Mouse (Mus musculus) B cell, adult 2 months (primary cell): ENCODE data around the gene Fgfr2.

Source experiments
- DNase-seq, 2 experiments: peaks; one replicate each; pipeline ENCODE4 v3.0.0; 2022

Gene Fgfr2

GRCm38 (mm10) chr7:131643341-131643840, 1479.8 kb downstream of the Fgfr2 start:
- DNase-seq, result no peak

- DNase-seq, result no peak
Observed at GRCm38 (mm10) chr7:131629562-131629961, 1493.6 kb downstream of the Fgfr2 start.

GRCm38 (mm10) chr7:131628846-131629391, 1494.2 kb downstream of the Fgfr2 start:
- no peak for DNase-seq

GRCm38 (mm10) chr7:131628356-131628755, 1494.8 kb downstream of the Fgfr2 start:
- no peak for DNase-seq

GRCm38 (mm10) chr7:131609677-131610076, 1513.5 kb downstream of the Fgfr2 start:
- DNase-seq, result no peak

- DNase-seq, result no peak
Observed at GRCm38 (mm10) chr7:131608049-131608448, 1515.1 kb downstream of the Fgfr2 start.

- DNase-seq, result no peak
Observed at GRCm38 (mm10) chr7:131605481-131605880, 1517.7 kb downstream of the Fgfr2 start.

GRCm38 (mm10) chr7:131604946-131605345, 1518.2 kb downstream of the Fgfr2 start:
- DNase-seq, result no peak

- no peak for DNase-seq
Observed at GRCm38 (mm10) chr7:131603186-131603585, 1520.0 kb downstream of the Fgfr2 start.

- DNase-seq, result no peak
Observed at GRCm38 (mm10) chr7:131602106-131602505, 1521.0 kb downstream of the Fgfr2 start.

- no peak for DNase-seq
Observed at GRCm38 (mm10) chr7:131598483-131598824, 1524.7 kb downstream of the Fgfr2 start.

- no peak for DNase-seq
Observed at GRCm38 (mm10) chr7:131597779-131598482, 1525.2 kb downstream of the Fgfr2 start.

GRCm38 (mm10) chr7:131585551-131585950, 1537.6 kb downstream of the Fgfr2 start:
- no peak for DNase-seq

GRCm38 (mm10) chr7:131582178-131582577, 1541.0 kb downstream of the Fgfr2 start:
- no peak for DNase-seq

- DNase-seq, result no peak
Observed at GRCm38 (mm10) chr7:131575246-131575645, 1547.9 kb downstream of the Fgfr2 start.

GRCm38 (mm10) chr7:131560697-131561042, 1562.5 kb downstream of the Fgfr2 start:
- no peak for DNase-seq

GRCm38 (mm10) chr7:131559986-131560696, 1563.0 kb downstream of the Fgfr2 start, which contains the start of gene Bub3:
TSS of gene Bub3 (plus strand) at chr7:131560222.
- peak; percentile 88 to 91 for DNase-seq

GRCm38 (mm10) chr7:131557751-131558150, 1565.4 kb downstream of the Fgfr2 start:
- no peak for DNase-seq

GRCm38 (mm10) chr7:131556541-131557271, 1566.4 kb downstream of the Fgfr2 start:
- peak; percentile 37 to 55 for DNase-seq

GRCm38 (mm10) chr7:131556116-131556515, 1567.0 kb downstream of the Fgfr2 start:
- DNase-seq, result no peak

- DNase-seq, result peak; percentile 57 to 68
Observed at GRCm38 (mm10) chr7:131555301-131556081, 1567.7 kb downstream of the Fgfr2 start.
